Mouse (Mus musculus) thymus, postnatal 4 days (tissue): ENCODE results near the gene D230025D16Rik.

ENCODE experiments used
- DNase-seq: peaks from one replicate; pipeline ENCODE4 v3.0.0; 2021

D230025D16Rik gene

GRCm38 (mm10) chr8:105295256-105295655 lies 70.3 kb downstream of the D230025D16Rik start:
- no peak for DNase-seq

GRCm38 (mm10) chr8:105295895-105296573 lies 71.1 kb downstream of the D230025D16Rik start, which contains the start of gene Exoc3l:
TSS of gene Exoc3l (minus strand) at chr8:105296101.
- no peak for DNase-seq

GRCm38 (mm10) chr8:105297511-105298192 lies 72.7 kb downstream of the D230025D16Rik start, which contains the start of gene E2f4:
TSS of gene E2f4 (plus strand) at chr8:105297663.
- peak; percentile 91 for DNase-seq

- DNase-seq = peak; percentile 69
Measured at GRCm38 (mm10) chr8:105298351-105299252, 73.7 kb downstream of the D230025D16Rik start.

DNA sequence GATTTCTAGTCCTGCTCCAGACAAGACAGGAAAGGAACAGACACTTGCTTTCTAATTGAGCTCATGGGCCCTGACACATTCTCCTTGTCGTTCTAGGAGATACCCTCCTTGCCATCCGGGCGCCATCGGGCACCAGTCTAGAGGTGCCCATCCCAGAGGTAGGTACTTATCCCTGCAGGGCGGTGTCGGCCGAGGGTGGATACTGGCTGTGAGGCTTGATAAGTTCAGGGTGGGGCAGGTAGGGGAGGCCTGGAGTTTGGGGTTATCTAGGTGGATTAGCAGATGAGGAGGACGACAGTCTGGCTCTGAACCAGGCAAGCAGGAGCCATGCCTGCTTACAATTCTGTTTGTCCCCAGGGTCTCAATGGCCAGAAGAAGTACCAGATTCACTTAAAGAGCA lies 75.0 kb downstream of the D230025D16Rik start:
- no peak for DNase-seq
